In the genomic region with DNA sequence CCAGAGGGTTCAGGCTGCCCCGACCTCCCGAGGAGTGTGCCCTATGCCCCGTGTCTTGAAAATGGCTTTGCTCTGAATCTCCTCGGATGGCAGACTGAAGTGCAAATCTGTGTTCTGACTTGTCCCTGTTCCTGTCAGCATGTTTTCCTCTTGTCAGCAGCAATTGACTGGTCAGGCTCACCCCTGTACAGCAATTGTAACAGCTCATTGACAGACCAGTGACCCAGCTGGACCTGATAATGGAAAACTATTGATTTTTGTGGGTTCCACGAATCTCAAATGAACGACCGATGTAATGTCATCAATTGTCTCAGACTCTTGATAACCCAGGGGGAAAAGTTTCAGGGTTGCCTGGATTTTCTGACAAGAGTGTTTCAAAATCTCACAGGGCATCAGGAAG, we compare ENCODE assay signal across 46 mouse cellular contexts. TPM values are rescaled to one million over a fixed set of nuclear protein-coding genes. Genes with fewer than 3 reads are reported as not detected.
"Had no signal": no experiment of that assay in that cellular context is flagged by ENCODE, and none has a peak within 500 bp of the region (broad histone marks: within the 10 kb centered on the region; RNA-seq: fewer than 3 reads in every experiment).

No protein-coding gene starts in this region.

- H3K27ac ChIP-seq: left cerebral cortex, adult 2 months; limb, embryonic 10.5 days; limb, embryonic 12.5 days; limb, embryonic 13.5 days; limb, embryonic 15.5 days; liver, embryonic 13.5 days; liver, embryonic 14.5 days; liver, embryonic 15.5 days; lung, embryonic 15.5 days; macrophage; midbrain, embryonic 10.5 days; midbrain, embryonic 12.5 days; midbrain, embryonic 13.5 days; midbrain, embryonic 15.5 days; neural tube, embryonic 12.5 days had no signal

- H3K9ac ChIP-seq: limb, embryonic 12.5 days; limb, embryonic 13.5 days; limb, embryonic 15.5 days; liver, embryonic 13.5 days; liver, embryonic 14.5 days; liver, embryonic 15.5 days; lung, embryonic 14.5 days; lung, embryonic 15.5 days; midbrain, embryonic 12.5 days; midbrain, embryonic 13.5 days; midbrain, embryonic 15.5 days; neural tube, embryonic 12.5 days had no signal

- H3K36me3 ChIP-seq: limb, embryonic 10.5 days; limb, embryonic 12.5 days; limb, embryonic 13.5 days; limb, embryonic 15.5 days; liver, embryonic 13.5 days; liver, embryonic 15.5 days; lung, embryonic 15.5 days; midbrain, embryonic 10.5 days; midbrain, embryonic 12.5 days; midbrain, embryonic 13.5 days; midbrain, embryonic 15.5 days; neural tube, embryonic 12.5 days had no signal

- H3K4me2 ChIP-seq: limb, embryonic 12.5 days; limb, embryonic 13.5 days; limb, embryonic 15.5 days; liver, embryonic 11.5 days; liver, embryonic 13.5 days; liver, embryonic 15.5 days; lung, embryonic 14.5 days; lung, embryonic 15.5 days; midbrain, embryonic 11.5 days; midbrain, embryonic 12.5 days; midbrain, embryonic 13.5 days; midbrain, embryonic 15.5 days; neural tube, embryonic 12.5 days had no signal

- H3K4me1 ChIP-seq: limb, embryonic 10.5 days; limb, embryonic 12.5 days; limb, embryonic 13.5 days; limb, embryonic 15.5 days; liver, embryonic 13.5 days; liver, embryonic 15.5 days; lung, embryonic 15.5 days; megakaryocyte, embryonic 14.5 days; neural tube, embryonic 12.5 days had no signal

- H3K9me3 ChIP-seq: limb, embryonic 10.5 days; limb, embryonic 12.5 days; limb, embryonic 13.5 days; limb, embryonic 15.5 days; liver, embryonic 13.5 days; liver, embryonic 15.5 days; lung, embryonic 15.5 days; megakaryocyte, embryonic 14.5 days; midbrain, embryonic 10.5 days; midbrain, embryonic 12.5 days; midbrain, embryonic 13.5 days; midbrain, embryonic 15.5 days; neural tube, embryonic 12.5 days had no signal

- ATAC-seq: lung, postnatal 0 days; midbrain, embryonic 13.5 days; midbrain, embryonic 15.5 days; midbrain, embryonic 16.5 days had no signal

- DNase-seq: left cerebral cortex, postnatal 4 days; liver, embryonic 13.5 days; lung, adult 18-20 months; lung, adult 2 months; lung, embryonic 14.5 days; lung, postnatal 10 days; lung, postnatal 14 days; lung, postnatal 36 days; lung, postnatal 4 days; midbrain, embryonic 14.5 days had no signal

- H3K4me3 ChIP-seq: left cerebral cortex, adult 2 months; limb, embryonic 10.5 days; limb, embryonic 12.5 days; limb, embryonic 13.5 days; limb, embryonic 15.5 days; liver, embryonic 13.5 days; liver, embryonic 15.5 days; lung, embryonic 15.5 days; megakaryocyte, embryonic 14.5 days; midbrain, embryonic 10.5 days; midbrain, embryonic 12.5 days; midbrain, embryonic 13.5 days; midbrain, embryonic 15.5 days; myocyte; neural tube, embryonic 12.5 days had no signal

RNA-seq across cellular contexts. Expression of a gene that starts 28.0 kb away (rescaled TPM):
- total RNA-seq: left cerebral cortex, adult 18-20 months; left cerebral cortex, adult 2 months; left cerebral cortex, adult 8-10 months; left cerebral cortex, postnatal 10 days; left cerebral cortex, postnatal 14 days; left cerebral cortex, postnatal 25 days; left cerebral cortex, postnatal 36 days; left cerebral cortex, postnatal 4 days; megakaryocyte progenitor cell, adult 5-6 weeks; megakaryocyte, adult 5-6 weeks; megakaryocyte-erythroid progenitor cell, adult 5-6 weeks; midbrain, postnatal 0 days; monocyte, adult 5-6 weeks had no signal
- polyA plus RNA-seq: limb, embryonic 10.5 days; limb, embryonic 11.5 days; limb, embryonic 12.5 days; limb, embryonic 13.5 days; limb, embryonic 14.5 days; limb, embryonic 15.5 days; liver, embryonic 11.5 days; liver, embryonic 13.5 days; liver, embryonic 14.5 days; liver, embryonic 15.5 days; liver, embryonic 16.5 days; lung, adult 2 months; lung, embryonic 14.5 days; lung, embryonic 15.5 days; lung, embryonic 16.5 days; lung, postnatal 0 days; macrophage; midbrain, embryonic 10.5 days; midbrain, embryonic 11.5 days; midbrain, embryonic 12.5 days; midbrain, embryonic 13.5 days; midbrain, embryonic 14.5 days; midbrain, embryonic 15.5 days; midbrain, embryonic 16.5 days; midbrain, postnatal 0 days; myocyte; neural tube, embryonic 11.5 days; neural tube, embryonic 12.5 days had no signal
